8 mouse cellular contexts compared by ENCODE assay signal in the genomic region with DNA sequence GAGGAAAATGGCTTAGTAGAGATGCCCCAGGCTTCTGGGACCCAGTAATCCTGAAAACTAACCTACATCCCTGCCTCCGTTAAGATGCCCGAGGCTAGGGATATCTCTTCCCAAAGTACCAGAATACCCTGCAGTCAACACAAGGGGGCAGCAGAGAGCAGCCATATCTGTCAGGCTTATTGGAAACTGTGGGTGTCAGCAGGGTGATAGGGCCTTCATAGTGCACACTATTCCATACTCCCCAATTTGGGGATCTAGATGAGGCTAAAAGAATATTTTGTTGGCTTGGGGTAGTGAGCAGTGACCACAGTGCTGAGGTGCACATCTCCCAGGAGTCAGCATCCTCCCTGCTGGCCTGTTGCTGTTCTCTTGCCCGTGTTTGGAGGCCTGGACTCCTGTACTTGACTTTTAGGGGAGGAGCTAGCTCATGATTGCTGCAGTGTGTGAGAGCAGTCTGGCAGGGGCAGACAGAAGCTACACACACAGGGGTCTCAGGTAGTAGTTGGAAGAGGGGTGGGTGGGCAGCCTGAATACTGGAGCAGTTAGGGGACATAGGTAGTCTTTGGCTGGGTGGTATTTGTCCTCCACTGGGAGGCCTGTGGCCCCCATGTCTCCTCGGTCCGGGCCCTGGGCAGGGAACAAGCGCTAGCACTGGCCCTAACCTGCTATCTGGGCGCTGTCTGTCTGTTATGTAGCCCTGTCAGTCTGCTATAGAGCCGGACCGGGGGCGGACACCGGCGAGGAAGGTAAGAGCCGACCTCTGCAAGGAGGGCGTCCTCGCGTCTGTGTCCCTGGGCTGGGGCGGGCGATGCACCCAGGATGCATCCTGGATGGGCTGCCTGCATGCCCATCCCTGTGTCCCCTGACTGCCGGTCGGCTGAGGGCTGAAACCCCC. TPM values are rescaled to one million over a fixed set of nuclear protein-coding genes. Genes with fewer than 3 reads are reported as not detected.
DNase-seq lines count a peak whose midpoint lies in the region; ATAC-seq and TF ChIP-seq lines count a peak whose summit lies in the region.

No protein-coding gene starts in this region.

- no peaks in the 10 kb centered on the region for H3K27me3 ChIP-seq in forebrain, postnatal 0 days (ENCODE audit: insufficient read depth, low read length)
- H3K27me3 ChIP-seq in hindbrain, embryonic 10.5 days (ENCODE audit: insufficient read depth, poor library complexity, severe bottlenecking), result no peaks in the 10 kb centered on the region
- H3K27me3 ChIP-seq in lung, postnatal 0 days (replicated peaks; ENCODE audit: insufficient read depth, low read length), result no peaks in the 10 kb centered on the region

- H3K4me2 ChIP-seq in forebrain, postnatal 0 days (ENCODE audit: low read depth), result no peak overlapping the region
- H3K4me2 ChIP-seq in lung, postnatal 0 days (replicated peaks; ENCODE audit: low read depth, low read length), result no peak overlapping the region

- no peak overlapping the region for H3K4me3 ChIP-seq in forebrain, postnatal 0 days (ENCODE audit: low read depth, low read length)
- H3K4me3 ChIP-seq in hindbrain, embryonic 10.5 days, result no peak overlapping the region
- H3K4me3 ChIP-seq in lung, postnatal 0 days (ENCODE audit: low read depth, low read length), result no peak overlapping the region

- no peaks in the 10 kb centered on the region for H3K4me1 ChIP-seq in forebrain, postnatal 0 days (ENCODE audit: insufficient read depth)
- H3K4me1 ChIP-seq in hindbrain, embryonic 10.5 days (replicated peaks), result no peaks in the 10 kb centered on the region; the same call in 1 of the 2 replicates
- H3K4me1 ChIP-seq in lung, postnatal 0 days (ENCODE audit: insufficient read depth, low read depth, low read length), result no peaks in the 10 kb centered on the region

- no peaks in the 10 kb centered on the region for H3K9me3 ChIP-seq in forebrain, postnatal 0 days (ENCODE audit: low read length)
- no peaks in the 10 kb centered on the region for H3K9me3 ChIP-seq in hindbrain, embryonic 10.5 days
- no peaks in the 10 kb centered on the region for H3K9me3 ChIP-seq in lung, postnatal 0 days (ENCODE audit: low read length)

- TF ChIP-seq CTCF in forebrain, postnatal 0 days (IDR thresholded peaks at IDR 0.05; ENCODE audit: low read depth), result peak; percentile 98
- TF ChIP-seq CTCF in lung, postnatal 0 days (IDR thresholded peaks at IDR 0.05), result peak; percentile 98

- DNase-seq in R1 (ENCODE audit: low read depth, low spot score), result peak; percentile 82
- DNase-seq in cerebellum, adult 18-20 months, result peak; percentile 83 to 87
- peak; percentile 89 for DNase-seq in forebrain, postnatal 0 days
- DNase-seq in hindbrain, embryonic 10.5 days (ENCODE audit: low spot score), result peak; percentile 77
- peak; percentile 60 to 82 for DNase-seq in layer of hippocampus, adult 8-10 months (ENCODE audit: low spot score in 2 of 2)
- DNase-seq in lung, postnatal 0 days (ENCODE audit: low spot score), result peak; percentile 83
- peak; percentile 76 for DNase-seq in retina, postnatal 7 days (ENCODE audit: low read depth, low spot score)
- peak; percentile 64 for DNase-seq in yolk sac, embryonic 10.5 days (ENCODE audit: low spot score)

- H3K36me3 ChIP-seq in forebrain, postnatal 0 days (ENCODE audit: insufficient read depth), result peaks cover 79% of the 10 kb centered on the region
- H3K36me3 ChIP-seq in hindbrain, embryonic 10.5 days, result peaks cover 98% of the 10 kb centered on the region
- peaks cover 47% of the 10 kb centered on the region; the same call in 1 of the 2 replicates for H3K36me3 ChIP-seq in lung, postnatal 0 days (ENCODE audit: insufficient read depth, low read length)

- 86% methylated on average over 20 of the region's 20 CpGs for WGBS in forebrain, postnatal 0 days
- 88% methylated on average over 20 of the region's 20 CpGs for WGBS in hindbrain, embryonic 10.5 days
- WGBS in lung, postnatal 0 days, result 78% methylated on average over 13 of the region's 20 CpGs

- no peak overlapping the region for H3K9ac ChIP-seq in forebrain, postnatal 0 days
- no peak overlapping the region for H3K9ac ChIP-seq in lung, postnatal 0 days (replicated peaks; ENCODE audit: low read depth)

- no peak overlapping the region for H3K27ac ChIP-seq in forebrain, postnatal 0 days (ENCODE audit: low read depth, low read length)
- H3K27ac ChIP-seq in hindbrain, embryonic 10.5 days, result no peak overlapping the region
- no peak overlapping the region for H3K27ac ChIP-seq in lung, postnatal 0 days (ENCODE audit: low read length)

- ATAC-seq in forebrain, postnatal 0 days, result peak; percentile 90
- peak; percentile 84 for ATAC-seq in lung, postnatal 0 days

- no peak for TF ChIP-seq EP300 in lung, postnatal 0 days (IDR thresholded peaks at IDR 0.05)

RNA-seq across cellular contexts. Expression of a gene that starts 20.3 kb away (rescaled TPM):
- total RNA-seq in forebrain, postnatal 0 days (2014; rRNA removed), result 191 and 198 TPM in 2 replicates
- 533 and 584 TPM in 2 replicates for polyA plus RNA-seq in forebrain, postnatal 0 days (2015; fragmentation: Nextera tagmentation; extraction: Ambion mirVana)
- 195 and 260 TPM in 2 replicates for polyA plus RNA-seq in hindbrain, embryonic 10.5 days (2016; fragmentation: Nextera tagmentation; extraction: Ambion mirVana)
- total RNA-seq in layer of hippocampus, adult 8-10 months (2022), result 10 to 100 TPM; 75.5 to 95.0 (median 89.1) TPM
- 1,357 and 1,498 TPM in 2 replicates for polyA plus RNA-seq in lung, postnatal 0 days (2015; fragmentation: Nextera tagmentation; extraction: Ambion mirVana)

RNA-seq across cellular contexts. Expression of a gene that starts 21.7 kb away (rescaled TPM):
- total RNA-seq in forebrain, postnatal 0 days (2014; rRNA removed), result 49.2 and 59.3 TPM in 2 replicates
- 13.6 and 13.8 TPM in 2 replicates for polyA plus RNA-seq in forebrain, postnatal 0 days (2015; fragmentation: Nextera tagmentation; extraction: Ambion mirVana)
- polyA plus RNA-seq in hindbrain, embryonic 10.5 days (2016; fragmentation: Nextera tagmentation; extraction: Ambion mirVana), result 18.5 and 20.6 TPM in 2 replicates
- total RNA-seq in layer of hippocampus, adult 8-10 months (2022), result 10 to 100 TPM; 70.5 to 74.8 (median 72.0) TPM
- 10.5 and 12.2 TPM in 2 replicates for polyA plus RNA-seq in lung, postnatal 0 days (2015; fragmentation: Nextera tagmentation; extraction: Ambion mirVana)

RNA-seq across cellular contexts. Expression of a gene that starts 26.4 kb away (rescaled TPM):
- total RNA-seq in forebrain, postnatal 0 days (2014; rRNA removed), result 8.3 and 16.1 TPM in 2 replicates
- polyA plus RNA-seq in forebrain, postnatal 0 days (2015; fragmentation: Nextera tagmentation; extraction: Ambion mirVana), result 28.9 and 47.1 TPM in 2 replicates
- 84.9 and 97.7 TPM in 2 replicates for polyA plus RNA-seq in hindbrain, embryonic 10.5 days (2016; fragmentation: Nextera tagmentation; extraction: Ambion mirVana)
- 10 to 100 TPM; 10.9 to 27.6 (median 18.7) TPM for total RNA-seq in layer of hippocampus, adult 8-10 months (2022)
- 1,321 and 1,744 TPM in 2 replicates for polyA plus RNA-seq in lung, postnatal 0 days (2015; fragmentation: Nextera tagmentation; extraction: Ambion mirVana)

RNA-seq across cellular contexts. Expression of a gene that starts 36.5 kb away (rescaled TPM):
- total RNA-seq in forebrain, postnatal 0 days (2014; rRNA removed), result 7.8 and 8.6 TPM in 2 replicates
- 7.6 and 10.0 TPM in 2 replicates for polyA plus RNA-seq in forebrain, postnatal 0 days (2015; fragmentation: Nextera tagmentation; extraction: Ambion mirVana)
- 59.5 and 66.4 TPM in 2 replicates for polyA plus RNA-seq in hindbrain, embryonic 10.5 days (2016; fragmentation: Nextera tagmentation; extraction: Ambion mirVana)
- 1 to 10 TPM; 1.2 to 2.2 (median 1.4) TPM for total RNA-seq in layer of hippocampus, adult 8-10 months (2022)
- 2.5 and 2.6 TPM in 2 replicates for polyA plus RNA-seq in lung, postnatal 0 days (2015; fragmentation: Nextera tagmentation; extraction: Ambion mirVana)

RNA-seq across cellular contexts. Expression of a gene that starts 45.5 kb away (rescaled TPM):
- 0.54 and 1.7 TPM in 2 replicates for total RNA-seq in forebrain, postnatal 0 days (2014; rRNA removed)
- polyA plus RNA-seq in forebrain, postnatal 0 days (2015; fragmentation: Nextera tagmentation; extraction: Ambion mirVana), result not detected in 2 replicates
- 0.12 TPM in 1 of 2 replicates, not detected in the other for polyA plus RNA-seq in hindbrain, embryonic 10.5 days (2016; fragmentation: Nextera tagmentation; extraction: Ambion mirVana)
- under 1 TPM; 0.34 to 0.87 (median 0.60) TPM for total RNA-seq in layer of hippocampus, adult 8-10 months (2022)
- polyA plus RNA-seq in lung, postnatal 0 days (2015; fragmentation: Nextera tagmentation; extraction: Ambion mirVana), result not detected in 2 replicates

Comparison
In these comparisons a context has a peak if more than half of its experiments do, and no peak if none do; other contexts are left out.
1. RNA of a gene that starts 26.4 kb away (polyA plus RNA-seq): 1,321 to 1,744 TPM in lung, postnatal 0 days; 84.9 to 97.7 TPM in hindbrain, embryonic 10.5 days and 28.9 to 47.1 TPM in forebrain, postnatal 0 days; every median in the first group is over 10 times any median in the second.
2. Peak in every context shown above with its lines, with median percentiles within 50 percentile points of each other: DNase-seq.